Comparison of ENCODE assay signal across 22 mouse cellular contexts in genomic region chr5:139575054-139575453, GRCm38 (mm10). TPM values are rescaled to one million over a fixed set of nuclear protein-coding genes. Genes with fewer than 3 reads are reported as not detected.
"Had no signal": no experiment of that assay in that cellular context is flagged by ENCODE, and none has a peak within 500 bp of the region (broad histone marks: within the 10 kb centered on the region; RNA-seq: fewer than 3 reads in every experiment).

No protein-coding gene starts in this region.

- H3K4me3 ChIP-seq: liver, embryonic 13.5 days; liver, embryonic 15.5 days; lung, embryonic 15.5 days; midbrain, embryonic 10.5 days; midbrain, embryonic 12.5 days; myocyte; neural tube, embryonic 13.5 days; neural tube, embryonic 15.5 days had no signal

- DNase-seq: liver, embryonic 13.5 days; liver, postnatal 0 days; lung, adult 2 months; lung, postnatal 14 days; lung, postnatal 4 days; midbrain, embryonic 14.5 days; retina, postnatal 1 day; right cerebral cortex, adult 18-20 months; spleen, adult 18-20 months; thymus, adult 2 months; thymus, postnatal 25 days; thymus, postnatal 4 days had no signal

- H3K9me3 ChIP-seq: liver, embryonic 13.5 days; liver, embryonic 15.5 days; lung, embryonic 15.5 days; neural tube, embryonic 13.5 days; neural tube, embryonic 15.5 days had no signal

- H3K4me1 ChIP-seq: liver, embryonic 13.5 days; liver, embryonic 15.5 days; lung, embryonic 15.5 days had no signal

- H3K27ac ChIP-seq: liver, embryonic 13.5 days; liver, embryonic 15.5 days; lung, embryonic 15.5 days; midbrain, embryonic 10.5 days; midbrain, embryonic 12.5 days; neural tube, embryonic 13.5 days; neural tube, embryonic 15.5 days had no signal

- H3K4me2 ChIP-seq: liver, embryonic 13.5 days; liver, embryonic 15.5 days; lung, embryonic 15.5 days; midbrain, embryonic 12.5 days; neural tube, embryonic 13.5 days; neural tube, embryonic 15.5 days had no signal

- H3K9ac ChIP-seq: liver, embryonic 13.5 days; liver, embryonic 15.5 days; liver, postnatal 0 days; lung, embryonic 15.5 days; midbrain, embryonic 12.5 days; neural tube, embryonic 13.5 days; neural tube, embryonic 15.5 days had no signal

- ATAC-seq: liver, postnatal 0 days; lung, postnatal 0 days; midbrain, embryonic 16.5 days had no signal

- H3K36me3 ChIP-seq: liver, embryonic 13.5 days; liver, embryonic 15.5 days; lung, embryonic 15.5 days; midbrain, embryonic 10.5 days; midbrain, embryonic 12.5 days; neural tube, embryonic 13.5 days; neural tube, embryonic 15.5 days had no signal

RNA-seq across cellular contexts. Expression of gene Uncx, which starts 31.8 kb away (rescaled TPM):
- polyA plus RNA-seq: liver, embryonic 13.5 days; liver, embryonic 15.5 days; liver, postnatal 0 days; lung, adult 2 months; lung, postnatal 0 days; myocyte; urinary bladder, adult 2 months had no signal
